Mouse (Mus musculus): Measurements from ENCODE around the gene Sap30.

DNA sequence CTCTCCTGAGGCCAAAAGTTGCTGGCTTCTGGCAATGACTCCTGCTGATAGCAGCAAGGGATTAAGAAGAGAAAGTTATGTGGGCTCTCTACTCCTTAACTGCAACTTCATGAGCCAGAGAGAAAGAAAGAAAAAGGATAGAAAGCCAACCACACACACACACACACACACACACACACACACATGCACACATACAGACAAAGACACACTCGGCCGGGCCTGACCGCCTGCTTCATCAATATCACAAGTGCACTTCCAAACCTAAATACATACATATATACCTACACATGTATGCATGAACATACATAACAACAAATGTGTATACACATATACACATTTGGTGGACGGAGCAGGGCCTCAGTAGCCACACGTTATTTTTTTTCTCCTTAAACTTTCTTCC is 16.8 kb downstream of the Sap30 start:
- TF ChIP-seq POLR2A (IDR thresholded peaks at IDR 0.05; ENCODE audit: insufficient read depth, low read length) (no peak), CTCF (IDR thresholded peaks at IDR 0.05; ENCODE audit: low read depth, low read length) (no peak), EP300 (IDR thresholded peaks at IDR 0.05; ENCODE audit: insufficient read depth, low read depth, low read length) (no peak)

Measured in ES-Bruce4 (cell line).